Mouse (Mus musculus) stomach, embryonic 14.5 days (tissue): ENCODE data around the gene Slc6a16. TPM values are rescaled to one million over a fixed set of nuclear protein-coding genes. Genes with fewer than 3 reads are reported as not detected.
A peak's percentile ranks its signal among the peaks of the same experiment; 100 is the strongest.

ENCODE experiments used
- ATAC-seq: fragments of 200-750 bp; cut with Nextera tagmentation; 2 replicates; pipeline ENCODE4 v1.8.0; 2017; ENCODE audit warnings: low read depth, moderate TSS enrichment; ENCODE audit not compliant: insufficient number of reproducible peaks, insufficient read depth, low FRiP score
- H3K27ac ChIP-seq: fragments of 300-500 bp; sonication (generic); 2 replicates; pipeline ENCODE4 v1.5.1; 2014; ENCODE audit warnings: mild to moderate bottlenecking, low read length, moderate library complexity, mixed read lengths
- H3K27me3 ChIP-seq: fragments of 300-500 bp; sonication (generic); 2 replicates; pipeline ENCODE4 v1.6.1; 2014; ENCODE audit warnings: low read length, control low read depth, mixed read lengths; ENCODE audit not compliant: control insufficient read depth, insufficient read depth
- H3K36me3 ChIP-seq: fragments of 300-500 bp; sonication (generic); 2 replicates; pipeline ENCODE4 v1.6.1; 2014; ENCODE audit warnings: mild to moderate bottlenecking, control low read depth, low read length, moderate library complexity, mixed read lengths; ENCODE audit not compliant: control insufficient read depth, insufficient read depth
- H3K4me1 ChIP-seq: fragments of 300-500 bp; sonication (generic); 2 replicates; pipeline ENCODE4 v1.6.1; 2014; ENCODE audit warnings: low read length, control low read depth, mixed read lengths; ENCODE audit not compliant: control insufficient read depth, insufficient read depth
- H3K4me2 ChIP-seq: fragments of 300-500 bp; sonication (generic); replicated peaks from 2 replicates; pipeline ENCODE4 v1.6.1; 2014; ENCODE audit warnings: low read depth, low read length, control low read depth
- H3K4me3 ChIP-seq: fragments of 300-500 bp; sonication (generic); 2 replicates; pipeline ENCODE4 v1.5.1; 2014; ENCODE audit warnings: low read depth, low read length, control low read depth
- H3K9ac ChIP-seq: fragments of 300-500 bp; sonication (generic); replicated peaks from 2 replicates; pipeline ENCODE4 v1.6.1; 2014; ENCODE audit warnings: low read depth, mild to moderate bottlenecking, control low read depth, low read length, moderate library complexity, mixed read lengths
- H3K9me3 ChIP-seq: fragments of 300-500 bp; sonication (generic); 2 replicates; pipeline ENCODE4 v1.6.1; 2016; ENCODE audit warnings: low read depth, low read length, control low read depth; ENCODE audit not compliant: control insufficient read depth
- WGBS: fragments of 180-500 bp; shearing (Covaris S2); extraction: QIAGEN DNeasy Blood & Tissue Kit; methylation state at CpG from one replicate; pipeline ENCODE4 v1.1.7; 2014; 5-methylcytosine and 5-hydroxymethylcytosine counted together
- polyA plus RNA-seq: library from polyadenylated mRNA; unstranded; fragments of >200 nt; fragmentation: Nextera tagmentation; extraction: Ambion mirVana; gene quantifications from 2 replicates; pipeline ENCODE4 v1.2.1, GENCODE M21; 2014

The Slc6a16 gene
- polyA plus RNA-seq, 1 experiment from 2014 or later = not detected

GRCm38 (mm10) chr7:45302626-45303025 is 61.7 kb downstream of the Slc6a16 start:
- no peak for ATAC-seq

GRCm38 (mm10) chr7:45304869-45305268 is 64.0 kb downstream of the Slc6a16 start:
- Histone ChIP-seq H3K4me1 (no peaks in the 10 kb centered on the region), H3K36me3 (peaks cover 19% of the 10 kb centered on the region), H3K9ac (no peak overlapping the region), H3K4me2 (no peak overlapping the region), H3K9me3 (no peaks in the 10 kb centered on the region), H3K27me3 (no peaks in the 10 kb centered on the region), H3K27ac (no peak overlapping the region), H3K4me3 (no peak overlapping the region)
- 24% methylated on average over 13 of the region's 13 CpGs for WGBS
- no peak for ATAC-seq

More at GRCm38 (mm10) chr7:45302626-45303025, 61.7 kb downstream of the Slc6a16 start:
- WGBS = 69% methylated on average over 8 of the region's 8 CpGs
- H3K27me3 ChIP-seq = no peaks in the 10 kb centered on the region
- no peak overlapping the region for H3K4me3 ChIP-seq
- H3K9ac ChIP-seq = no peak overlapping the region
- no peaks in the 10 kb centered on the region for H3K9me3 ChIP-seq
- peaks cover 19% of the 10 kb centered on the region for H3K36me3 ChIP-seq
- no peak overlapping the region for H3K27ac ChIP-seq
- H3K4me2 ChIP-seq = no peak overlapping the region
- no peaks in the 10 kb centered on the region for H3K4me1 ChIP-seq

DNA sequence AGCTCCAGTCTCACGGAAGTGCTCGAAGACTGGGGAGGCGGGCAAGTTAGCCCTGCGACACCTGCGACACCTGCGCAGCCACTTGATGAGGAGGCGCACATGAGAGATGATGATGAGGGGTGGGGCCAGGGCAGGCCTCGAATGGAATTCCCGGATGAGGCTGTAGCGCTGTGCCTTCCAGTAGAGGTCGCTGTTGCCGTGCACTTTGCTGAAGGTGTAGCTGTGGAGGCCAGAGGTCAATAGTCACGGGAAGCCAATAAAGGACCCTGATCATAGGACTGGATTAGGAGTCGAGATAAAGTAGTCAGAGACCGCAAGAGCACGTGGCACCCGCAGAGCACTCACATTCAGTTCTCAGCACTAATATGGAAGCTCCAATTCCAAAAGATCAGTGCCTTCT is 64.4 kb downstream of the Slc6a16 start:
- no peak overlapping the region for H3K4me3 ChIP-seq
- H3K27me3 ChIP-seq = no peaks in the 10 kb centered on the region
- H3K9ac ChIP-seq = no peak overlapping the region
- peaks cover 19% of the 10 kb centered on the region for H3K36me3 ChIP-seq
- peak; percentile 44; the same call in 1 of the 2 replicates for ATAC-seq
- 16% methylated on average over 17 of the region's 17 CpGs for WGBS
- H3K4me2 ChIP-seq = no peak overlapping the region
- no peaks in the 10 kb centered on the region for H3K9me3 ChIP-seq
- H3K4me1 ChIP-seq = no peaks in the 10 kb centered on the region
- no peak overlapping the region for H3K27ac ChIP-seq

DNA sequence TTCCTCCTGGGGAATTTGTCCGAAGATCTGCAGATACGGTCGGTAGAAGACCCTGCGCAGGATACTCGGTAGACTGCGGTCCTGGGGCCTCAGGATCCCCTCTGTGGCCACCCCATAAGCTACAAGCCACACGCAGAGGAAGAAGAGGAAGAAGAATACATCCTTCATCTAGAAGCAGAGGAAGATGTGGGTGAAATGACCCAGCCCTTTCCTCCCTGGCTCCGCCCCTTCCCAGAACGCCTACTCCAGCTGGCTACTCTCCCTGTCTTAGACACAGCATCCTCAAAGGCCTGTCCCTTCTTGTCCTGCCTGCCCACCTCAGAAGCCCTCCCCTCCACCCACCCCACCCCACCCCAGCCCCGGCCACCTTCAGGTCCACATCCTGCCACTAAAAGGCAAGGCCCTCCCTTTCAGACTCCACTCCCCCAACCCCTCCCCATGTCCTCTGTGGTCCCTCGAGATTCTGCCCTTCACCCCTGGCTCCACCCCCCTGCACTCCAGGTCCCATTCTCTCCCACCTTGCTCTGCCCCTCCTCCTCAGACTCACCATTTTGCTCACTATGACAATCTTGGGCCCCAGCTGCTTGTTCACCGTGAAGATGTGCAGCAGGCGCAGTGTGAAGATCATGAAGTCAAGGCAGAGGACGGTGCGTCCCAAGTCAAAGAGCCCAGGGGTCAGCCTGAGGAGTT is 67.8 kb downstream of the Slc6a16 start:
- Histone ChIP-seq H3K27ac (no peak overlapping the region), H3K4me2 (no peak overlapping the region), H3K9me3 (no peaks in the 10 kb centered on the region), H3K36me3 (peaks cover 19% of the 10 kb centered on the region), H3K27me3 (no peaks in the 10 kb centered on the region), H3K9ac (no peak overlapping the region), H3K4me3 (no peak overlapping the region), H3K4me1 (peaks cover 13% of the 10 kb centered on the region)
- WGBS = 59% methylated on average over 15 of the region's 15 CpGs
- 0 out of 2 replicates have a peak, but pooled peaks have one; percentile 42 for ATAC-seq

DNA sequence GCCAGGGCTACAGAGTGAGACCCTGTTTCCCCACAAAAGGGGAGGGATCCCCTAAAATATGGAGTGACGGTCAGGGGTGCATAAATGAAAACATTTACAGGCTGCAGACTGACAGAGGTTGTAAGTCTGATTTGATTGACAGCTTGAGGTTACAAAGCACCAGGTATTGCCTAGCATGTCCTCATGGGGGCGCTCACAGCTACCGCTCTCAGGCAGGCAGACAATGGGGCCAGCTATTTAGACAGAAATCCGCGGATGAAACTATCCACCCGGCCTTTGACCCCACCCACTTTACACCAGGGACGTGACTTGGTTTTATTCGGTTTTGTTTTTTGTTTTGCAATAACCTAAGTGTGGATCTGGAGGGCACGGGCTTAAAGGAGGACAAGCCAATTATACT is 68.6 kb downstream of the Slc6a16 start:
- H3K27ac ChIP-seq = no peak overlapping the region
- H3K27me3 ChIP-seq = no peaks in the 10 kb centered on the region
- H3K9ac ChIP-seq = no peak overlapping the region
- H3K36me3 ChIP-seq = peaks cover 15% of the 10 kb centered on the region
- WGBS = 20% methylated on average over 9 of the region's 9 CpGs
- H3K4me1 ChIP-seq = peaks cover 13% of the 10 kb centered on the region
- no peak overlapping the region for H3K4me2 ChIP-seq
- no peak overlapping the region for H3K4me3 ChIP-seq
- no peaks in the 10 kb centered on the region for H3K9me3 ChIP-seq
- ATAC-seq = no peak

- Histone ChIP-seq H3K27me3 (no peaks in the 10 kb centered on the region), H3K27ac (no peak overlapping the region), H3K4me3 (no peak overlapping the region), H3K36me3 (peaks cover 19% of the 10 kb centered on the region), H3K4me1 (peaks cover 13% of the 10 kb centered on the region), H3K9me3 (no peaks in the 10 kb centered on the region), H3K9ac (no peak overlapping the region), H3K4me2 (no peak overlapping the region)
- ATAC-seq = no peak
- 25% methylated on average over 8 of the region's 8 CpGs for WGBS
These were observed 71.1 kb downstream of the Slc6a16 start for GRCm38 (mm10) chr7:45312023-45312422.

DNA sequence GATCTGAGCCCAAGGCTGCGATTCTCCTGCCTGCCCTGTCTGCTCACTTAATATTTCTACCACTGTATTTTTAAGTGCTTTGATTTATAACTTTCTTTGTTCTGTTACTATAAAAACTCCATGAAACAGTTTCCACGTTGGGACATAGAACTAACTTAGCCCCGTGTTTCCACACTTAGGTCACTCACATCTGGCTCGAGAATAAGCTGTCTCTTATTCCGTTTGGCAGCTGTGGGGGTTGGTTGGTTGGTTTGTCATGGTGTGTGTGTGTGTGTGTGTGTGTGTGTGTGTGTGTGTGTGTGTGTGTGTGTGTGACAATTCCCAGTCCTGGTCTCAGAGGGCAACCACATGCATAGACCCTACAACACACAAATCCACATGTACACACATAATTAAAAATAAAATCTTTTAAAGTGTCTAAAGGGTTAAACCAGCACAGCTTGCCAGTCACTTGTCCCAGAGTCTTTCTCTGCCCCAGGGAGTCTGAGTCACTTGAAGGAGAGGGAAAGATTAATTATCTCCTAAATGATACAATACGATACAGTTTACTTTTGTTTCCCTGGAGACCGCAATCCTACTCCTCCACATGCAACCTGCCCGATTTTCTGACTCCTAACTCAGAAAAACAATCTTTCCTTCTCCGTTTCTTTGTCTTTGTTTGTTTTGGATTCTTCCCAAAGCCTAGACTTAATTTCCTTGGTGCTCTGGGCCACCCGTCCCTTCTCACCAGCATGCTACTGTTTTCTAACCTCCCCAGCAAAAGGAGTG is 72.0 kb downstream of the Slc6a16 start:
- H3K9ac ChIP-seq = no peak overlapping the region
- no peak overlapping the region for H3K4me2 ChIP-seq
- H3K36me3 ChIP-seq = peaks cover 24% of the 10 kb centered on the region
- H3K27ac ChIP-seq = peak overlapping the region; percentile 52
- H3K27me3 ChIP-seq = no peaks in the 10 kb centered on the region
- H3K4me3 ChIP-seq = no peak overlapping the region
- no peaks in the 10 kb centered on the region for H3K9me3 ChIP-seq
- WGBS = 11% methylated on average over 10 of the region's 10 CpGs
- ATAC-seq = no peak
- H3K4me1 ChIP-seq = peaks cover 13% of the 10 kb centered on the region

DNA sequence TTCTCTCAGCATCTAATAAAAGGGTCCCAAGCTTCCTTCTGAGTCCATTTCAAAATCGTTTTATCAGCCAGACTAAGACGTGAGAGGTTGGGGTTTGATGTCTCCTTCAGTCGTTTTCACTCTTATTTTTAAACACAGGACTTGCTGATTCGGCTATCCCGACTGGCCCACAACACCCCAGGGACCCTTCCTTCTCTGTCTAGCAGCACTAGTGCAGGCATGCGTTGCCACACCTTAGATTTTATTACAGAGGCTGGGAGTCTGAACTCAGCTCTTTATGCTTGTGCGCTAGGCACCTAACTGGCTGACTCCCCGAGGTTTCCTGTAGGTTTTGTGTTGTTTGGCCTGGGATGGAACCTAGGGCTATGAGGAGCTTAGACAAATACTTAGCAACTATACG is 72.6 kb downstream of the Slc6a16 start:
- ATAC-seq = no peak
- 28% methylated on average over 9 of the region's 9 CpGs for WGBS
- Histone ChIP-seq H3K4me3 (no peak overlapping the region), H3K9ac (no peak overlapping the region), H3K27me3 (no peaks in the 10 kb centered on the region), H3K9me3 (no peaks in the 10 kb centered on the region), H3K4me2 (no peak overlapping the region), H3K27ac (peak overlapping the region; percentile 52), H3K4me1 (peaks cover 13% of the 10 kb centered on the region), H3K36me3 (peaks cover 24% of the 10 kb centered on the region)
